Comparison of ENCODE assay signal across 10 mouse cellular contexts in genomic region chr5:9449570-9449969, GRCm38 (mm10).
DNase-seq lines count a peak whose midpoint lies in the region; ATAC-seq and TF ChIP-seq lines count a peak whose summit lies in the region.
"Had no signal": no experiment of that assay in that cellular context is flagged by ENCODE, and none has a peak within 500 bp of the region (broad histone marks: within the 10 kb centered on the region; RNA-seq: fewer than 3 reads in every experiment).

No protein-coding gene starts in this region.

- ATAC-seq in forebrain, postnatal 0 days = peak; percentile 69
- no peak for ATAC-seq in forebrain, embryonic 13.5 days
- peak; percentile 68; the same call in 1 of the 2 replicates for ATAC-seq in midbrain, embryonic 16.5 days
- no peak for ATAC-seq in kidney, embryonic 15.5 days (replicated peaks; ENCODE audit: low FRiP score)

- intact Hi-C loops in heart, postnatal 14 days (cut with DNase I) = loop anchor here (10.0 kb wide), 1 partner anchor 1185 kb away; no protein-coding TSS in a partner anchor

- DNase-seq in forebrain, postnatal 0 days = peak; percentile 60
- peak; percentile 21 for DNase-seq in ES-CJ7 (ENCODE audit: low read depth, low spot score)
- DNase-seq in cerebellum, postnatal 25 days = peak; percentile 61 to 71
- DNase-seq in heart, postnatal 14 days = no peak
- DNase-seq in yolk sac, embryonic 10.5 days (ENCODE audit: low spot score) = no peak
- DNase-seq: gastrocnemius, postnatal 36 days had no signal

- H3K4me2 ChIP-seq in forebrain, postnatal 0 days (ENCODE audit: low read depth) = no peak overlapping the region
- no peak overlapping the region for H3K4me2 ChIP-seq in forebrain, embryonic 13.5 days
- H3K4me2 ChIP-seq in midbrain, embryonic 16.5 days (ENCODE audit: low read length) = no peak overlapping the region
- no peak overlapping the region for H3K4me2 ChIP-seq in kidney, embryonic 15.5 days

- peak; percentile 73 for TF ChIP-seq CTCF in forebrain, postnatal 0 days (IDR thresholded peaks at IDR 0.05; ENCODE audit: low read depth)

- no peak overlapping the region for H3K27ac ChIP-seq in forebrain, postnatal 0 days (ENCODE audit: low read depth, low read length)
- no peak overlapping the region for H3K27ac ChIP-seq in forebrain, embryonic 13.5 days
- H3K27ac ChIP-seq in midbrain, embryonic 16.5 days (ENCODE audit: low read length) = no peak overlapping the region
- H3K27ac ChIP-seq in kidney, embryonic 15.5 days = no peak overlapping the region
- H3K27ac ChIP-seq: macrophage had no signal

- H3K36me3 ChIP-seq in forebrain, postnatal 0 days (ENCODE audit: insufficient read depth) = no peaks in the 10 kb centered on the region
- no peaks in the 10 kb centered on the region for H3K36me3 ChIP-seq in forebrain, embryonic 13.5 days (ENCODE audit: poor library complexity, severe bottlenecking)
- H3K36me3 ChIP-seq in midbrain, embryonic 16.5 days (ENCODE audit: control insufficient read depth, insufficient read depth, low read length) = no peaks in the 10 kb centered on the region
- H3K36me3 ChIP-seq in kidney, embryonic 15.5 days = no peaks in the 10 kb centered on the region

- no peaks in the 10 kb centered on the region for H3K27me3 ChIP-seq in forebrain, postnatal 0 days (ENCODE audit: insufficient read depth, low read length)
- no peaks in the 10 kb centered on the region for H3K27me3 ChIP-seq in forebrain, embryonic 13.5 days
- no peaks in the 10 kb centered on the region for H3K27me3 ChIP-seq in midbrain, embryonic 16.5 days (ENCODE audit: control insufficient read depth, insufficient read depth, low read depth, low read length)
- H3K27me3 ChIP-seq in kidney, embryonic 15.5 days = no peaks in the 10 kb centered on the region

- H3K9me3 ChIP-seq in forebrain, postnatal 0 days (ENCODE audit: low read length) = no peaks in the 10 kb centered on the region
- no peaks in the 10 kb centered on the region for H3K9me3 ChIP-seq in forebrain, embryonic 13.5 days (replicated peaks)
- no peaks in the 10 kb centered on the region for H3K9me3 ChIP-seq in midbrain, embryonic 16.5 days (replicated peaks; ENCODE audit: control insufficient read depth, low read length, poor library complexity, severe bottlenecking)
- no peaks in the 10 kb centered on the region for H3K9me3 ChIP-seq in kidney, embryonic 15.5 days (replicated peaks)

- H3K9ac ChIP-seq in forebrain, postnatal 0 days = no peak overlapping the region
- no peak overlapping the region for H3K9ac ChIP-seq in forebrain, embryonic 13.5 days
- no peak overlapping the region for H3K9ac ChIP-seq in midbrain, embryonic 16.5 days (ENCODE audit: low read depth, low read length)
- no peak overlapping the region for H3K9ac ChIP-seq in kidney, embryonic 15.5 days

- no peak overlapping the region for H3K4me3 ChIP-seq in forebrain, postnatal 0 days (ENCODE audit: low read depth, low read length)
- no peak overlapping the region for H3K4me3 ChIP-seq in forebrain, embryonic 13.5 days
- H3K4me3 ChIP-seq in midbrain, embryonic 16.5 days (ENCODE audit: low read depth, low read length) = no peak overlapping the region
- no peak overlapping the region for H3K4me3 ChIP-seq in kidney, embryonic 15.5 days (replicated peaks)

- WGBS in forebrain, postnatal 0 days = 57% methylated on average over 5 of the region's 5 CpGs
- 65% methylated on average over 5 of the region's 5 CpGs for WGBS in forebrain, embryonic 13.5 days
- WGBS in midbrain, embryonic 16.5 days = 42% methylated on average over 5 of the region's 5 CpGs
- WGBS in kidney, embryonic 15.5 days = 69% methylated on average over 5 of the region's 5 CpGs

- no peaks in the 10 kb centered on the region for H3K4me1 ChIP-seq in forebrain, postnatal 0 days (ENCODE audit: insufficient read depth)
- H3K4me1 ChIP-seq in forebrain, embryonic 13.5 days = no peaks in the 10 kb centered on the region
- H3K4me1 ChIP-seq in midbrain, embryonic 16.5 days (ENCODE audit: control insufficient read depth, insufficient read depth, low read length) = no peaks in the 10 kb centered on the region
- H3K4me1 ChIP-seq in kidney, embryonic 15.5 days = no peaks in the 10 kb centered on the region

Comparison
In these comparisons a context has a peak if more than half of its experiments do, and no peak if none do; other contexts are left out.
1. ATAC-seq: peak in forebrain, postnatal 0 days (single experiment) and midbrain, embryonic 16.5 days (single experiment); none in forebrain, embryonic 13.5 days (single experiment) and kidney, embryonic 15.5 days (single experiment).
2. DNase-seq: peak in forebrain, postnatal 0 days (single experiment), ES-CJ7 (single experiment) and cerebellum, postnatal 25 days (2 of 2); none in heart, postnatal 14 days (0 of 2) and yolk sac, embryonic 10.5 days (single experiment).